Mouse (Mus musculus): Measurements from ENCODE around the gene Olfr1414. TPM values are rescaled to one million over a fixed set of nuclear protein-coding genes. Genes with fewer than 3 reads are reported as not detected.

Olfr1414 gene
- polyA plus RNA-seq, 1 experiment from 2014 or later, result not detected

GRCm38 (mm10) chr1:92496001-92496400, 22.5 kb downstream of the Olfr1414 start, which contains the start of gene Olfr1415:
TSS of gene Olfr1415 (minus strand) at chr1:92496101.
- H3K4me1 ChIP-seq (ENCODE audit: control insufficient read depth, insufficient read depth, low read length), result no peaks in the 10 kb centered on the region
- no peak within 1 kb of the TSS for H3K4me3 ChIP-seq (replicated peaks; ENCODE audit: low read depth, low read length)
- H3K36me3 ChIP-seq (ENCODE audit: control insufficient read depth, insufficient read depth, low read length), result no peaks in the 10 kb centered on the region
- DNase-seq (no peak), ATAC-seq (ENCODE audit: low FRiP score, low TSS enrichment) (no peak)
- no peak within 1 kb of the TSS for H3K9ac ChIP-seq (replicated peaks; ENCODE audit: low read length)
- no peaks in the 10 kb centered on the region for H3K9me3 ChIP-seq (ENCODE audit: control insufficient read depth, low read length)
- H3K27me3 ChIP-seq (ENCODE audit: control insufficient read depth, insufficient read depth, low read length), result no peaks in the 10 kb centered on the region
- H3K4me2 ChIP-seq (ENCODE audit: low read length), result no peak within 1 kb of the TSS
- no peak within 1 kb of the TSS for H3K27ac ChIP-seq (replicated peaks; ENCODE audit: low read depth, low read length)
- WGBS, result 84% methylated on average over 2 of the region's 2 CpGs

DNA sequence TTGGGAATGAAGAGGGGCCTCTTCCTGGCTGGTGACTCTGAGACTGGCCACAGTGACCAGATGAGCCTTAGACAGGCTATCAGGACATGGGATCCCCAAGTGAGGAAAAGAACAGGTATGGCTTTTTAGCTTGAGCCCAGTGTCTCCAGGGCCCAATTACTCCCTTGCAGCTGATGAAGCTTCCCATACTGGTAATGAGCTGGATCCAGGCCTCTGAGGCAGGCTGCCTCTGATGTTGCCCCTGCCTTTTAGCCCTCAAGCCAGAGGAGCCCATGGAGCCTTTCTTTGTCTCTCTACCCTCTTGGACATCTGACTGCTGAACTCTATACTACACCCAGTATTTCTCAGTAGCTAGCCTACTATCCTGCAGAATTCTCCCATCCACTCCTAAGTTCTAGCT, 33.4 kb downstream of the Olfr1414 start, which contains the start of gene Olfr1416:
Gene Olfr1416 (minus strand): TSS at position 101 of the 400 bp plus-strand sequence.
- H3K9ac ChIP-seq (replicated peaks; ENCODE audit: low read length), result no peak within 1 kb of the TSS
- no peak within 1 kb of the TSS for H3K4me3 ChIP-seq (replicated peaks; ENCODE audit: low read depth, low read length)
- ATAC-seq (ENCODE audit: low FRiP score, low TSS enrichment) (no peak), DNase-seq (no peak)
- peaks cover 5% of the 10 kb centered on the region; the same call in 1 of the 2 replicates for H3K9me3 ChIP-seq (ENCODE audit: control insufficient read depth, low read length)
- H3K27ac ChIP-seq (replicated peaks; ENCODE audit: low read depth, low read length), result no peak within 1 kb of the TSS
- H3K27me3 ChIP-seq (ENCODE audit: control insufficient read depth, insufficient read depth, low read length), result no peaks in the 10 kb centered on the region
- H3K4me2 ChIP-seq (ENCODE audit: low read length), result no peak within 1 kb of the TSS
- no peaks in the 10 kb centered on the region for H3K4me1 ChIP-seq (ENCODE audit: control insufficient read depth, insufficient read depth, low read length)
- no peaks in the 10 kb centered on the region for H3K36me3 ChIP-seq (ENCODE audit: control insufficient read depth, insufficient read depth, low read length)

GRCm38 (mm10) chr1:92474066-92474578, 44.3 kb downstream of the Olfr1414 start:
- Histone ChIP-seq H3K9me3 (ENCODE audit: control insufficient read depth, low read length) (no peaks in the 10 kb centered on the region), H3K4me3 (replicated peaks; ENCODE audit: low read depth, low read length) (peak overlapping the region; percentile 96), H3K27me3 (ENCODE audit: control insufficient read depth, insufficient read depth, low read length) (no peaks in the 10 kb centered on the region), H3K36me3 (ENCODE audit: control insufficient read depth, insufficient read depth, low read length) (peaks cover 19% of the 10 kb centered on the region), H3K27ac (replicated peaks; ENCODE audit: low read depth, low read length) (0 out of 2 replicates have a peak overlapping the region, but pooled peaks have one; percentile 37), H3K4me1 (ENCODE audit: control insufficient read depth, insufficient read depth, low read length) (peaks cover 10% of the 10 kb centered on the region), H3K9ac (replicated peaks; ENCODE audit: low read length) (peak overlapping the region; percentile 92), H3K4me2 (ENCODE audit: low read length) (peak overlapping the region; percentile 93)
- ATAC-seq (ENCODE audit: low FRiP score, low TSS enrichment) (peak; percentile 59), DNase-seq (peak; percentile 44)
- whole genome bisulfite sequencing, result 7% methylated on average over 10 of the region's 10 CpGs

DNA sequence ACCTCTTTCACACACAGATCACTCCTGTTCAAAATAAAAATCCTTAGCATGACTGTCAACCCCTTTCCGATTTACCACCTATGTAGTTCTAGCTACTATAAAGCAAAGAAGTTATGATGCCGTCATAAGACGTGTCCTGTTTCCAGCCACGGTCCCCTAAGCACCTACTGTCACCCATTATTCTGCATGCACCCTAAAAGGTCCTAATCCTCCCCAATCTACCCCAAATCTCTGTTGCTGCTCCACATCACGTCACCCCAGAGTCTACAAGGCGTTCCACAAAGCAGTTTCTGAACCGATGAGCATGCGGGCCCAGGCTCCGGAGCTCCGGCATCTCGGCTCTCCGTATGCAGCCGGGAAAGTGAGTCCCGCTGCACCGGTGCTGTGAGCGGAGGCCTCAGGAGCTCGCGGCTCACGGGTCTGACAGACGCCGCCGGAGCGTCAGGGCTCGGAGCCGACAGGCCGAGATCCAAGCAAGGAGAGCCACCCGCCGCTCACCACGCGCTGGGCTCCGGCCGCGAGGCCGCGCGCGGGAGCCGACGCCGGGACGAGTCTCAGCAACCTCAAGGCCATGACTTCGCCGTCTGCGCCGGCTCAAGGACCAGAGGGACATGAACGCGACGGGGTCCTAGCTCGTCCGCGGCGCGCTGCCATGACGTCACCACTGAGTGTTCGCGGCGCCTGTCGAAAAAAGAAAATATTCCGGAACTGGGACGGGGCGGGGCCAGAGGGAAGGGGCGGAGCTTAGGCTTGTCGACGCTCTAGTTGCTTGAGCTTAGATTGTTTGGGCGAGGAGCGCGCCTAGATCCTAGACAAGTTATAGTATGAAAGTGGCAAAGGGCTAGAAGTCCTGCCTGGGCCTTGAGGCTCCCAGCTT, 45.1 kb downstream of the Olfr1414 start, which contains the start of gene Ndufa10:
Gene Ndufa10 (minus strand): TSS at position 696 of the 877 bp plus-strand sequence.
- DNase-seq (peak; percentile 96), ATAC-seq (ENCODE audit: low FRiP score, low TSS enrichment) (peak; percentile 93)
- Histone ChIP-seq H3K4me2 (ENCODE audit: low read length) (peak within 1 kb of the TSS; percentile 93), H3K9me3 (ENCODE audit: control insufficient read depth, low read length) (no peaks in the 10 kb centered on the region), H3K9ac (replicated peaks; ENCODE audit: low read length) (peak within 1 kb of the TSS; percentile 92), H3K4me1 (ENCODE audit: control insufficient read depth, insufficient read depth, low read length) (peaks cover 10% of the 10 kb centered on the region), H3K27ac (replicated peaks; ENCODE audit: low read depth, low read length) (peak within 1 kb of the TSS; percentile 75), H3K4me3 (replicated peaks; ENCODE audit: low read depth, low read length) (peak within 1 kb of the TSS; percentile 96), H3K27me3 (ENCODE audit: control insufficient read depth, insufficient read depth, low read length) (no peaks in the 10 kb centered on the region), H3K36me3 (ENCODE audit: control insufficient read depth, insufficient read depth, low read length) (peaks cover 26% of the 10 kb centered on the region)
- 1% methylated on average over 67 of the region's 67 CpGs for WGBS

DNA sequence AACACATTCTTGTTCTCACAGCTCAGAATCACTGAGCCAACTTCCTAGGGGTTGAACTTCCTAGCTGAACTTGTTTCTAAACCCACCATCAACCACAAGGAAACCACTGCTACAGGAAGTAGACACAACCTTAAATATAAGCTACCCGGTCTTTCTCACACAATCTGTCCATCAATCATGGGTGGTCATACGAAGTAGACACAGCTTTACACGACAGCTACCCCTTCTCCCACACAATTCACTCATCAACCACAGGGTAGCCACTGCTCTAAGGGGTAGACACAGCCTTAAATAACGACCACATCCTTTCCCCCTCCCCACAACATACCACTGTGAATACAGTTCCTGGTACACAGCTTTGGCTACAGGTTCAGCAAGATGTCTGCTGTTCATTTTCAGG, 49.6 kb downstream of the Olfr1414 start:
- Histone ChIP-seq H3K36me3 (ENCODE audit: control insufficient read depth, insufficient read depth, low read length) (peaks cover 70% of the 10 kb centered on the region), H3K4me2 (ENCODE audit: low read length) (no peak overlapping the region), H3K9me3 (ENCODE audit: control insufficient read depth, low read length) (no peaks in the 10 kb centered on the region), H3K27ac (replicated peaks; ENCODE audit: low read depth, low read length) (no peak overlapping the region), H3K9ac (replicated peaks; ENCODE audit: low read length) (no peak overlapping the region), H3K4me1 (ENCODE audit: control insufficient read depth, insufficient read depth, low read length) (peaks cover 4% of the 10 kb centered on the region), H3K27me3 (ENCODE audit: control insufficient read depth, insufficient read depth, low read length) (no peaks in the 10 kb centered on the region), H3K4me3 (replicated peaks; ENCODE audit: low read depth, low read length) (no peak overlapping the region)
- no peak for DNase-seq
- no peak for ATAC-seq (ENCODE audit: low FRiP score, low TSS enrichment)
- WGBS, result 92% methylated on average over 4 of the region's 4 CpGs

GRCm38 (mm10) chr1:92458416-92458815, 60.0 kb downstream of the Olfr1414 start:
- DNase-seq (no peak), ATAC-seq (ENCODE audit: low FRiP score, low TSS enrichment) (no peak)
- 96% methylated on average over 6 of the region's 6 CpGs for WGBS
- H3K36me3 ChIP-seq (ENCODE audit: control insufficient read depth, insufficient read depth, low read length), result peaks cover 89% of the 10 kb centered on the region
- no peak overlapping the region for H3K4me3 ChIP-seq (replicated peaks; ENCODE audit: low read depth, low read length)
- no peaks in the 10 kb centered on the region for H3K27me3 ChIP-seq (ENCODE audit: control insufficient read depth, insufficient read depth, low read length)
- no peaks in the 10 kb centered on the region for H3K9me3 ChIP-seq (ENCODE audit: control insufficient read depth, low read length)
- no peak overlapping the region for H3K9ac ChIP-seq (replicated peaks; ENCODE audit: low read length)
- H3K27ac ChIP-seq (replicated peaks; ENCODE audit: low read depth, low read length), result no peak overlapping the region
- no peaks in the 10 kb centered on the region for H3K4me1 ChIP-seq (ENCODE audit: control insufficient read depth, insufficient read depth, low read length)
- no peak overlapping the region for H3K4me2 ChIP-seq (ENCODE audit: low read length)

DNA sequence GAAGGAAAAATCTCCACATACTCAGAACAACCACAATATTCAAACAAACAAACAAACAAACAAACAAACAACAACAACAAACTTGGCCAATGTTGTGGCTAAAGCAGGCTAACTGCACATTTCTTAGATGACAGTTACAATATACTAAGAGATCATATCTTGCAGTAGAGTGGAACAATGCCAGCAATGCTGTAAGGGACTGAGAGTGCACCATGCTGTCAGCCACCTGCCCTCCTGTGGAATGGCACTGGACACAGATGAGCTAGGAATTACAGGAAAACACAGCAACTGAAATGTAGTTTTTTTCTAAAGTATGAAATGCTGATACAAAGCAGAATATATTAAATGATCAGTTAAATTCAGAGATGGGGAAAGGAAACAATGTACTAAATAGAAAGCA, 60.7 kb downstream of the Olfr1414 start:
- H3K4me1 ChIP-seq (ENCODE audit: control insufficient read depth, insufficient read depth, low read length), result no peaks in the 10 kb centered on the region
- ATAC-seq (ENCODE audit: low FRiP score, low TSS enrichment) (no peak), DNase-seq (no peak)
- H3K27me3 ChIP-seq (ENCODE audit: control insufficient read depth, insufficient read depth, low read length), result no peaks in the 10 kb centered on the region
- H3K4me3 ChIP-seq (replicated peaks; ENCODE audit: low read depth, low read length), result no peak overlapping the region
- H3K9me3 ChIP-seq (ENCODE audit: control insufficient read depth, low read length), result no peaks in the 10 kb centered on the region
- H3K9ac ChIP-seq (replicated peaks; ENCODE audit: low read length), result no peak overlapping the region
- H3K27ac ChIP-seq (replicated peaks; ENCODE audit: low read depth, low read length), result no peak overlapping the region
- no peak overlapping the region for H3K4me2 ChIP-seq (ENCODE audit: low read length)
- peaks cover 88% of the 10 kb centered on the region for H3K36me3 ChIP-seq (ENCODE audit: control insufficient read depth, insufficient read depth, low read length)

Measured in midbrain, embryonic 14.5 days (tissue).